ENCODE assay signal across 8 mouse cellular contexts in the genomic region with DNA sequence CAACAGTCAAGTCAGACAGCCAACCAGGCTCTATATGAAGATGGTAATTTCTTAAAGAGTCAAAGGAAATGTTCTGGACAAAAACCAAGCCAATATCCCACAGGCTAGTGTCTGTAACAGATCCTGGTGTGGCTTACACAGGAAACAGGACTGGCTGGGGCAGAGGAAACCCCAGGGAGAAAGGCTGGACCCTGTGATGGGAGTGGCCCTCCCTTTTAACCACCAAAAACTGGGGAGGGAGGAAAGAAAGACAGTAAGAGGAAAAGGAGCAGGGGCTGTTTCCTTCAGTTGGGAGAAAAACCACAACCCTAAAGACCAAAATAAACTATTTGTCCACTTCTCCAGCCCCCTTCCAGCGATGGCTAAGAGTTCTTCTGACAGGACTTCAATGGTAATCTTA. TPM values are rescaled to one million over a fixed set of nuclear protein-coding genes. Genes with fewer than 3 reads are reported as not detected.
A peak's percentile ranks its signal among the peaks of the same experiment; 100 is the strongest.
DNase-seq lines count a peak whose midpoint lies in the region; ATAC-seq and TF ChIP-seq lines count a peak whose summit lies in the region.

No protein-coding gene starts in this region.

- no peak for DNase-seq in lung, postnatal 0 days (ENCODE audit: low spot score)
- DNase-seq in lung, postnatal 36 days: no peak
- DNase-seq in adrenal gland, postnatal 4 days (ENCODE audit: low spot score in 2 of 2): no peak
- no peak for DNase-seq in embryo, embryonic 9.5 days (ENCODE audit: extremely low spot score)

- H3K4me2 ChIP-seq in lung, postnatal 0 days (replicated peaks; ENCODE audit: low read depth, low read length): no peak overlapping the region; the same call in 1 of the 2 replicates
- H3K4me2 ChIP-seq in forebrain, embryonic 12.5 days: peak overlapping the region; percentile 48
- H3K4me2 ChIP-seq in limb, embryonic 15.5 days: no peak overlapping the region
- H3K4me2 ChIP-seq in stomach, embryonic 15.5 days: no peak overlapping the region

- H3K36me3 ChIP-seq in lung, postnatal 0 days (ENCODE audit: insufficient read depth, low read length): no peaks in the 10 kb centered on the region
- no peaks in the 10 kb centered on the region for H3K36me3 ChIP-seq in forebrain, embryonic 12.5 days (replicated peaks)
- no peaks in the 10 kb centered on the region for H3K36me3 ChIP-seq in limb, embryonic 15.5 days
- H3K36me3 ChIP-seq in stomach, embryonic 15.5 days: no peaks in the 10 kb centered on the region

- H3K9ac ChIP-seq in lung, postnatal 0 days (replicated peaks; ENCODE audit: low read depth): no peak overlapping the region
- H3K9ac ChIP-seq in forebrain, embryonic 12.5 days: peak overlapping the region; percentile 51
- H3K9ac ChIP-seq in limb, embryonic 15.5 days: no peak overlapping the region
- H3K9ac ChIP-seq in stomach, embryonic 15.5 days: no peak overlapping the region

- H3K4me1 ChIP-seq in lung, postnatal 0 days (ENCODE audit: insufficient read depth, low read depth, low read length): peaks cover 58% of the 10 kb centered on the region
- H3K4me1 ChIP-seq in forebrain, embryonic 12.5 days: peaks cover 90% of the 10 kb centered on the region
- peaks cover 84% of the 10 kb centered on the region for H3K4me1 ChIP-seq in limb, embryonic 15.5 days
- H3K4me1 ChIP-seq in stomach, embryonic 15.5 days: peaks cover 62% of the 10 kb centered on the region

- 24% methylated on average over 1 of the region's 1 CpGs for WGBS in lung, postnatal 0 days
- 53% methylated on average over 1 of the region's 1 CpGs for WGBS in forebrain, embryonic 12.5 days
- WGBS in limb, embryonic 15.5 days: 64% methylated on average over 1 of the region's 1 CpGs
- 59% methylated on average over 1 of the region's 1 CpGs for WGBS in stomach, embryonic 15.5 days

- no peaks in the 10 kb centered on the region for H3K9me3 ChIP-seq in lung, postnatal 0 days (ENCODE audit: low read length)
- H3K9me3 ChIP-seq in forebrain, embryonic 12.5 days: no peaks in the 10 kb centered on the region
- H3K9me3 ChIP-seq in limb, embryonic 15.5 days: no peaks in the 10 kb centered on the region
- no peaks in the 10 kb centered on the region for H3K9me3 ChIP-seq in stomach, embryonic 15.5 days

- TF ChIP-seq EP300 in lung, postnatal 0 days (IDR thresholded peaks at IDR 0.05): no peak

- H3K27ac ChIP-seq in lung, postnatal 0 days (ENCODE audit: low read length): peak overlapping the region; percentile 92
- peak overlapping the region; percentile 99 for H3K27ac ChIP-seq in forebrain, embryonic 12.5 days
- H3K27ac ChIP-seq in limb, embryonic 15.5 days: peak overlapping the region; percentile 82
- peak overlapping the region; percentile 90 for H3K27ac ChIP-seq in stomach, embryonic 15.5 days

- H3K27me3 ChIP-seq in lung, postnatal 0 days (replicated peaks; ENCODE audit: insufficient read depth, low read length): no peaks in the 10 kb centered on the region
- H3K27me3 ChIP-seq in forebrain, embryonic 12.5 days: no peaks in the 10 kb centered on the region
- no peaks in the 10 kb centered on the region for H3K27me3 ChIP-seq in limb, embryonic 15.5 days
- H3K27me3 ChIP-seq in stomach, embryonic 15.5 days (replicated peaks): no peaks in the 10 kb centered on the region

- no peak overlapping the region for H3K4me3 ChIP-seq in lung, postnatal 0 days (ENCODE audit: low read depth, low read length)
- H3K4me3 ChIP-seq in forebrain, embryonic 12.5 days (replicated peaks): no peak overlapping the region
- H3K4me3 ChIP-seq in limb, embryonic 15.5 days: no peak overlapping the region
- H3K4me3 ChIP-seq in stomach, embryonic 15.5 days (replicated peaks): no peak overlapping the region

- TF ChIP-seq CTCF in lung, postnatal 0 days (IDR thresholded peaks at IDR 0.05): no peak

- no peak for ATAC-seq in lung, postnatal 0 days
- no peak for ATAC-seq in forebrain, embryonic 12.5 days (ENCODE audit: low FRiP score)
- no peak for ATAC-seq in limb, embryonic 15.5 days (ENCODE audit: insufficient number of reproducible peaks, low FRiP score, low TSS enrichment, low read depth)
- ATAC-seq in stomach, embryonic 15.5 days (ENCODE audit: insufficient read depth, low FRiP score, low read depth): no peak
- no peak for ATAC-seq in frontal cortex, adult (ENCODE audit: low TSS enrichment)

RNA-seq across cellular contexts. Expression of gene Tspan14, which starts 11.5 kb away (rescaled TPM):
- 77.3 and 84.9 TPM in 2 replicates for polyA plus RNA-seq in lung, postnatal 0 days (2015; fragmentation: Nextera tagmentation; extraction: Ambion mirVana)
- 82.6 and 90.6 TPM in 2 replicates for polyA plus RNA-seq in forebrain, embryonic 12.5 days (2016; fragmentation: Nextera tagmentation; extraction: Ambion mirVana)
- polyA plus RNA-seq in limb, embryonic 15.5 days (2015; fragmentation: Nextera tagmentation; extraction: Ambion mirVana): 70.3 and 76.9 TPM in 2 replicates
- 67.5 and 72.3 TPM in 2 replicates for polyA plus RNA-seq in stomach, embryonic 15.5 days (2015; fragmentation: Nextera tagmentation; extraction: Ambion mirVana)
- total RNA-seq in adrenal gland, postnatal 4 days (2021): 10 to 100 TPM; 54.0 to 57.9 TPM

RNA-seq across cellular contexts. Expression of gene Fam213a, which starts 58.4 kb away (rescaled TPM):
- 40.6 and 50.1 TPM in 2 replicates for polyA plus RNA-seq in lung, postnatal 0 days (2015; fragmentation: Nextera tagmentation; extraction: Ambion mirVana)
- 50.5 and 54.0 TPM in 2 replicates for polyA plus RNA-seq in forebrain, embryonic 12.5 days (2016; fragmentation: Nextera tagmentation; extraction: Ambion mirVana)
- 38.0 and 39.6 TPM in 2 replicates for polyA plus RNA-seq in limb, embryonic 15.5 days (2015; fragmentation: Nextera tagmentation; extraction: Ambion mirVana)
- 40.2 and 43.5 TPM in 2 replicates for polyA plus RNA-seq in stomach, embryonic 15.5 days (2015; fragmentation: Nextera tagmentation; extraction: Ambion mirVana)
- 10 to 100 TPM; 75.5 to 79.0 TPM for total RNA-seq in adrenal gland, postnatal 4 days (2021)
